Mouse (Mus musculus): Measurements from ENCODE around the gene Cd300ld5. TPM values are rescaled to one million over a fixed set of nuclear protein-coding genes. Genes with fewer than 3 reads are reported as not detected.

Cd300ld5 gene
- polyA plus RNA-seq (2012; rRNA removed) = 0.24 TPM in 1 of 2 replicates, not detected in the other

DNA sequence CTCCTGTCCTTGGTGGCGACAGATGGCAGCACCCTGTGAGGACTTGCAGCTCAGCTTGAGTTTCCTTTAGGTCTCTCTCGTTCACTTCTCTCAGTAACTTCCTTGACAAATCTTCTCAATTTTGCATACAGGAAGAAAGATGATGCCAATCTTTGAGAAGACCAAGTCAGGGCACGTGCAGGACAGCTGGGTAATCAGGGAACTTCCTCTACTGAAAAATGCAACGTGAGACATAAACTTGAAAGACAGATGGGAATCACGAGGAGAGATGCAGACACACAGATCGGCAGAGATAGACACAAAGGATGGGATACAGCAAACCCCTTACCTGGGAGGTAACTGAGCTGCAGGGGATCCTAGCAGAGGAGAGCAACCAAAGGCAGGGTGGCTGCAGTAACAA lies at the start of gene Cd300ld5:
TSS of gene Cd300ld5 (minus strand) at position 101 of the 400 bp plus-strand sequence.

DNA sequence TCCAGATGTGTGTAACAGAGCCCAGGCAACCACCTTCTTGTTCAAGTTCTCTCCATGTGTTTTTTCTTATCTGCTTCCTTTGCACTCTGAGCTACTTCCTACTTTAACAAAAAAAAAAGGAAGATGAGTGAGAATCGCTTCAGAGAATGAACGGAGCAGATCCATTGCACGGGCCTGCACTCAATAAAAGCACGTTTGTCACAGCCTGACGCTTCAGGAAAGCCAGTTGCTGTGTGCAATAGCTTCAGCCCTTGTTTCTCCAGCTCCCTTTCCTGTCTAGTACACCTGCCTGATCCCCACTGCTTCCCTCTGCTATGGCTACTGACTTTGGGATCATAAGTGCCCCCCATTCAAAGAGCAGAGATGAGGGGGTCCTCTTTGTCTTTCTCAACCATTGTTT lies 24.5 kb upstream of the Cd300ld5 start, which contains the start of gene Cd300e:
TSS of gene Cd300e (minus strand) at position 101 of the 400 bp plus-strand sequence.

DNA sequence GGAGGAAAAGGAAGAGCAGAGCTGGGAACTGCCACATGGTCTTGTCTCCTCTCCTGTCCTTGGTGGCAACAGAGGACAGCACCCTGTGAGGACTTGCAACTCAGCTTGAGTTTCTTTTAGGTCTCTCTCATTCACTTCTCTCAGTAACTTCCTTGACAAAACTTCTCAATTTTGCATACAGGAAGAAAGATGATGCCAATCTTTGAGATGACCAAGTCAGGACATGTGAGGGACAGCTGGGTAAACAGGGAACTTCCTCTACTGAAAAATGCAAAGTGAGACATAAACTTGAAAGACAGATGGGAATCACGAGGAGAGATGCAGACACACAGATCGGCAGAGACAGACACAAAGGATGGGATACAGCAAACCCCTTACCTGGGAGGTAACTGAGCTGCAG lies 10.7 kb upstream of the Cd300ld5 start, which contains the start of gene Cd300ld3:
TSS of gene Cd300ld3 (minus strand) at position 151 of the 400 bp plus-strand sequence.

GRCm38 (mm10) chr11:115026912-115027311 lies 10.7 kb downstream of the Cd300ld5 start, which contains the start of gene Cd300ld4:
Cd300ld4 (minus strand) TSS chr11:115027012.

DNA sequence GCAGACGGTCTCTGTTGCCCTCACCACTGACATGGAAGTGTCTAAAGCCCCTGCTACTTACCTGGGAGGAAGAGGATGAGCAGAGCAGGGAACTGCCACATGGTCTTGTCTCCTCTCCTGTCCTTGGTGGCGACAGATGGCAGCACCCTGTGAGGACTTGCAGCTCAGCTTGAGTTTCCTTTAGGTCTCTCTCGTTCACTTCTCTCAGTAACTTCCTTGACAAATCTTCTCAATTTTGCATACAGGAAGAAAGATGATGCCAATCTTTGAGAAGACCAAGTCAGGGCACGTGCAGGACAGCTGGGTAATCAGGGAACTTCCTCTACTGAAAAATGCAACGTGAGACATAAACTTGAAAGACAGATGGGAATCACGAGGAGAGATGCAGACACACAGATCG lies 21.5 kb downstream of the Cd300ld5 start, which contains the start of gene Cd300ld2:
TSS of gene Cd300ld2 (minus strand) at position 101 of the 400 bp plus-strand sequence.

DNA sequence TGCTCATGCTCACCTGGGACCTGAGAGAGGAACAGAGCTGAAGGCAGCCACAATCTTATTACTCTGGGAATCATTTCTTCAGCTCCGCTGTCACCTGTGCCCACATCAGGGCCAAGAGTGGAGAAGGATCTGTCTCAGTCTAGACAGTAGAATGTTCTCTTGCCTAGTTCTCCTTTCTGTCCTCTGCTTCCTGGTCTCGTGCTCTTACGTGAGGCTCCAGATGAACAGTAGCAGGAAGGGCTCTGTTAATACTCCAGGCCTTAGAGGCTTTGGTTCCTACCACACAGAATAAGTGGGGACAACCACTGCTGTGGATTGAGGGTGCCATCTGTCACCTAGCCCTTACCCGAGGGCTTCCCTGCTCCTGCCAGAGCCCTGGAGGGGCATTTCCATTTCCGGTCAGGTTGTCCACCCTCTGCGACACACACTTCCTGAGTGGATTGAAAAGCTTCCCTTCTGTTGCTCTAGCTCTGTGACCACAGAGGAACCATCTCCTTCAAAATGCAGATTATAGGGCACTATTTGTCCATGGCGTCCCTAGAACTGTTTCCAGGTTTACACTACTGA lies 36.0 kb downstream of the Cd300ld5 start, which contains the start of gene Cd300c2:
TSS of gene Cd300c2 (minus strand) at position 407 of the 567 bp plus-strand sequence.

DNA sequence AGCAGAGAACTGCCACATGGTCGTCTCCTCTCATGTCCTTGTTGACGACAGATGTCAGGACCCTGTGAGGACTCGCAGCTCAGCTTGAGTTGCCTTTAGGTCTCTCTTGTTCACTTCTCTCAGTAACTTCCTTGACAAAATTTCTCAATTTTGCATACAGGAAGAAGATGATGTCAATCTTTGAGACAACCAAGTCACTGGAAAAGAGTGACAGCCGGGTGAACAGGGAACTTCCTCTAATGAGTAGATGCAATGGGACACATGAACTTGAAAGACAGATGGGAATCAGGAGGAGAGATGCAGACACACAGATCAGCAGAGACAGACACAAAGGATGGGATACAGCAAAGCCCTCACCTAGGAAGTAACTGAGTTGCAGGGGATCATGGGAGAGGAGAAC lies 47.8 kb downstream of the Cd300ld5 start, which contains the start of gene Cd300ld:
TSS of gene Cd300ld (minus strand) at position 130 of the 400 bp plus-strand sequence.

Other genes starting within 250 kb of the Cd300ld5 start
- 29.3 and 36.3 TPM in 2 replicates for gene Btbd17, start 241.8 kb downstream of the Cd300ld5 start, polyA plus RNA-seq (2012; rRNA removed)
- gene Gpr142, start 238.8 kb downstream of the Cd300ld5 start, polyA plus RNA-seq (2012; rRNA removed) = 0.11 TPM in 1 of 2 replicates, not detected in the other
- 5.5 and 10.6 TPM in 2 replicates for gene Gprc5c, start 186.6 kb downstream of the Cd300ld5 start, polyA plus RNA-seq (2012; rRNA removed)
- gene Cd300a, start 147.7 kb downstream of the Cd300ld5 start, polyA plus RNA-seq (2012; rRNA removed) = 0.64 and 0.79 TPM in 2 replicates
- gene Cd300lb, start 103.4 kb downstream of the Cd300ld5 start, polyA plus RNA-seq (2012; rRNA removed) = 0.18 and 0.23 TPM in 2 replicates
- 0.09 TPM in 1 of 2 replicates, not detected in the other for gene Cd300c, start 68.6 kb downstream of the Cd300ld5 start, polyA plus RNA-seq (2012; rRNA removed)
- gene Cd300ld, start 47.8 kb downstream of the Cd300ld5 start, polyA plus RNA-seq (2012; rRNA removed) = 0.10 and 0.11 TPM in 2 replicates
- gene Cd300c2, start 35.9 kb downstream of the Cd300ld5 start, polyA plus RNA-seq (2012; rRNA removed) = 0.91 and 1.1 TPM in 2 replicates
- gene Cd300ld2, start 21.6 kb downstream of the Cd300ld5 start, polyA plus RNA-seq (2012; rRNA removed) = 0.11 TPM in 1 of 2 replicates, not detected in the other
- 0.11 and 0.38 TPM in 2 replicates for gene Cd300ld4, start 10.8 kb downstream of the Cd300ld5 start, polyA plus RNA-seq (2012; rRNA removed)
- gene Cd300ld3, start 10.6 kb upstream of the Cd300ld5 start, polyA plus RNA-seq (2012; rRNA removed) = 0.24 and 0.53 TPM in 2 replicates
- 0.05 TPM in 1 of 2 replicates, not detected in the other for gene Cd300e, start 24.4 kb upstream of the Cd300ld5 start, polyA plus RNA-seq (2012; rRNA removed)
- 0.90 and 1.1 TPM in 2 replicates for gene Rab37, start 53.7 kb upstream of the Cd300ld5 start, polyA plus RNA-seq (2012; rRNA removed)
- gene Cd300lf, start 96.2 kb upstream of the Cd300ld5 start, polyA plus RNA-seq (2012; rRNA removed) = 0.43 and 0.98 TPM in 2 replicates
- 37.2 and 38.4 TPM in 2 replicates for gene Slc9a3r1, start 125.6 kb upstream of the Cd300ld5 start, polyA plus RNA-seq (2012; rRNA removed)
- 5.6 and 6.9 TPM in 2 replicates for gene Tmem104, start 149.7 kb upstream of the Cd300ld5 start, polyA plus RNA-seq (2012; rRNA removed)
- 22.3 and 23.1 TPM in 2 replicates for gene Nat9, start 150.1 kb upstream of the Cd300ld5 start, polyA plus RNA-seq (2012; rRNA removed)
- 0.96 and 1.0 TPM in 2 replicates for gene Grin2c, start 229.5 kb upstream of the Cd300ld5 start, polyA plus RNA-seq (2012; rRNA removed)
- 26.5 and 29.2 TPM in 2 replicates for gene Fdxr, start 239.3 kb upstream of the Cd300ld5 start, polyA plus RNA-seq (2012; rRNA removed)

Data from central nervous system, embryonic 14 days (tissue).